Mouse (Mus musculus) forebrain, embryonic 12.5 days (tissue): ENCODE results near the gene Gnb3. TPM values are rescaled to one million over a fixed set of nuclear protein-coding genes. Genes with fewer than 3 reads are reported as not detected.

Experiments
- ATAC-seq: fragments of 200-750 bp; cut with Nextera tagmentation; 2 replicates; pipeline ENCODE4 v1.8.0; 2017; ENCODE audit warnings: moderate TSS enrichment; ENCODE audit not compliant: low FRiP score
- H3K27ac ChIP-seq: fragments of 300-500 bp; sonication (generic); 2 replicates; pipeline ENCODE4 v1.5.1; 2016; ENCODE audit warnings: mild to moderate bottlenecking
- H3K27me3 ChIP-seq: fragments of 300-500 bp; sonication (generic); 2 replicates; pipeline ENCODE4 v1.6.1; 2016; ENCODE audit warnings: mild to moderate bottlenecking
- H3K36me3 ChIP-seq: fragments of 300-500 bp; sonication (generic); replicated peaks from 2 replicates; pipeline ENCODE4 v1.6.1; 2016; ENCODE audit warnings: mild to moderate bottlenecking
- H3K4me1 ChIP-seq: fragments of 300-500 bp; sonication (generic); 2 replicates; pipeline ENCODE4 v1.6.1; 2016
- H3K4me2 ChIP-seq: fragments of 300-500 bp; sonication (generic); 2 replicates; pipeline ENCODE4 v1.6.1; 2016; ENCODE audit warnings: mild to moderate bottlenecking, moderate library complexity
- H3K4me3 ChIP-seq: fragments of 300-500 bp; sonication (generic); replicated peaks from 2 replicates; pipeline ENCODE4 v1.5.1; 2016; ENCODE audit warnings: mild to moderate bottlenecking
- H3K9ac ChIP-seq: fragments of 300-500 bp; sonication (generic); 2 replicates; pipeline ENCODE4 v1.6.1; 2016; ENCODE audit warnings: mild to moderate bottlenecking
- H3K9me3 ChIP-seq: fragments of 300-500 bp; sonication (generic); 2 replicates; pipeline ENCODE4 v1.6.1; 2016
- WGBS: fragments of 180-500 bp; shearing (Covaris S2); methylation state at CpG from one replicate; pipeline ENCODE4 v1.1.7; 2016; 5-methylcytosine and 5-hydroxymethylcytosine counted together
- polyA plus RNA-seq: library from polyadenylated mRNA; unstranded; fragments of >200 nt; fragmentation: Nextera tagmentation; extraction: Ambion mirVana; gene quantifications from 2 replicates; pipeline ENCODE4 v1.2.1, GENCODE M21; 2016

Gnb3 gene
- polyA plus RNA-seq, 1 experiment from 2014 or later = 1.1 TPM

GRCm38 (mm10) chr6:124786756-124787420 lies 53.2 kb downstream of the Gnb3 start:
- Histone ChIP-seq H3K4me2 (no peak overlapping the region), H3K4me3 (no peak overlapping the region), H3K9me3 (no peaks in the 10 kb centered on the region), H3K36me3 (no peaks in the 10 kb centered on the region), H3K9ac (no peak overlapping the region), H3K4me1 (peaks cover 5% of the 10 kb centered on the region; the same call in 1 of the 2 replicates), H3K27me3 (no peaks in the 10 kb centered on the region), H3K27ac (no peak overlapping the region)
- ATAC-seq = no peak
- WGBS = 57% methylated on average over 8 of the region's 8 CpGs

Other genes with a start within 250 kb of the Gnb3 start
- 0.08 TPM in 2 replicates for gene C1s2, start 204.2 kb downstream of the Gnb3 start, polyA plus RNA-seq
- gene Lpcat3, start 177.2 kb downstream of the Gnb3 start, polyA plus RNA-seq = 28.1 and 35.0 TPM in 2 replicates
- gene Emg1, start 128.1 kb downstream of the Gnb3 start, polyA plus RNA-seq = 194 and 199 TPM in 2 replicates
- gene Phb2, start 127.9 kb downstream of the Gnb3 start, polyA plus RNA-seq = 330 and 338 TPM in 2 replicates
- 5.4 and 6.1 TPM in 2 replicates for gene Ptpn6, start 101.6 kb downstream of the Gnb3 start, polyA plus RNA-seq
- 550 and 568 TPM in 2 replicates for gene Grcc10, start 98.9 kb downstream of the Gnb3 start, polyA plus RNA-seq
- gene Gm45234, start 84.3 kb downstream of the Gnb3 start, polyA plus RNA-seq = not detected in 2 replicates
- gene Atn1, start 83.8 kb downstream of the Gnb3 start, polyA plus RNA-seq = 17.6 and 19.2 TPM in 2 replicates
- gene Eno2, start 70.6 kb downstream of the Gnb3 start, polyA plus RNA-seq = 10.5 and 10.6 TPM in 2 replicates
- gene Lrrc23, start 60.5 kb downstream of the Gnb3 start, polyA plus RNA-seq = 3.3 and 4.0 TPM in 2 replicates
- gene Spsb2, start 31.6 kb downstream of the Gnb3 start, polyA plus RNA-seq = 4.5 and 7.7 TPM in 2 replicates
- gene Tpi1, start 26.0 kb downstream of the Gnb3 start, polyA plus RNA-seq = 559 and 592 TPM in 2 replicates
- gene Usp5, start 10.8 kb downstream of the Gnb3 start, polyA plus RNA-seq = 199 and 221 TPM in 2 replicates
- 233 and 244 TPM in 2 replicates for gene Cdca3, start 10.7 kb downstream of the Gnb3 start, polyA plus RNA-seq
- gene P3h3, start 17.5 kb upstream of the Gnb3 start, polyA plus RNA-seq = 15.0 and 19.8 TPM in 2 replicates
- 9.9 and 10.2 TPM in 2 replicates for gene Gpr162, start 23.7 kb upstream of the Gnb3 start, polyA plus RNA-seq
- 0.12 and 0.14 TPM in 2 replicates for gene Cd4, start 47.9 kb upstream of the Gnb3 start, polyA plus RNA-seq
- 2.0 and 3.0 TPM in 2 replicates for gene Lag3, start 71.4 kb upstream of the Gnb3 start, polyA plus RNA-seq
- 516 and 526 TPM in 2 replicates for gene Ptms, start 79.8 kb upstream of the Gnb3 start, polyA plus RNA-seq
- gene Mlf2, start 91.1 kb upstream of the Gnb3 start, polyA plus RNA-seq = 445 and 449 TPM in 2 replicates
- gene Cops7a, start 125.3 kb upstream of the Gnb3 start, polyA plus RNA-seq = 104 and 110 TPM in 2 replicates
- 6.9 and 8.2 TPM in 2 replicates for gene Pianp, start 156.4 kb upstream of the Gnb3 start, polyA plus RNA-seq
- 16.7 and 19.1 TPM in 2 replicates for gene Zfp384, start 168.9 kb upstream of the Gnb3 start, polyA plus RNA-seq
- 163 and 164 TPM in 2 replicates for gene Ing4, start 199.5 kb upstream of the Gnb3 start, polyA plus RNA-seq
- gene Acrbp, start 209.4 kb upstream of the Gnb3 start, polyA plus RNA-seq = 14.7 and 17.7 TPM in 2 replicates
- gene Lpar5, start 227.6 kb upstream of the Gnb3 start, polyA plus RNA-seq = 0.31 TPM in 1 of 2 replicates, not detected in the other